Mouse (Mus musculus) G1E (cell line): ENCODE data around the gene Zdhhc21. TPM values are rescaled to one million over a fixed set of nuclear protein-coding genes. Genes with fewer than 3 reads are reported as not detected.
A peak's percentile ranks its signal among the peaks of the same experiment; 100 is the strongest.

Experiments
- ATAC-seq: 2 replicates; pipeline ENCODE4 v1.8.0; 2016; ENCODE audit warnings: mild to moderate bottlenecking; ENCODE audit not compliant: insufficient number of reproducible peaks, poor library complexity, low FRiP score, severe bottlenecking; ENCODE audit errors: extremely low read depth
- DNase-seq: peaks from one replicate; pipeline ENCODE4 v3.0.0; 2012; ENCODE audit warnings: low spot score
- H3K27me3 ChIP-seq: 2 replicates; pipeline ENCODE4 v1.6.1; 2012; ENCODE audit warnings: mild to moderate bottlenecking, low read length, inconsistent platforms; ENCODE audit not compliant: insufficient read depth
- H3K36me3 ChIP-seq: replicated peaks from 2 replicates; pipeline ENCODE3; 2012; ENCODE audit warnings: mild to moderate bottlenecking, inconsistent platforms
- H3K4me1 ChIP-seq: 2 replicates; pipeline ENCODE4 v1.6.1; 2012; ENCODE audit warnings: low read depth, low read length, inconsistent platforms, mixed read lengths; ENCODE audit not compliant: insufficient read depth
- H3K4me3 ChIP-seq: 2 replicates; pipeline ENCODE4 v1.5.1; 2012; ENCODE audit warnings: low read depth, mild to moderate bottlenecking, inconsistent platforms, low read length, moderate library complexity, mixed read lengths
- H3K9me3 ChIP-seq: replicated peaks from 2 replicates; pipeline ENCODE4 v1.6.1; 2012; ENCODE audit warnings: inconsistent platforms
- CTCF ChIP-seq: IDR thresholded peaks from 2 replicates; pipeline ENCODE4 v1.5.1; 2012; ENCODE audit warnings: low read depth, low read length, inconsistent platforms, mixed read lengths
- GATA1 ChIP-seq: IDR thresholded peaks from 2 replicates; pipeline ENCODE4 v1.6.1; 2012; ENCODE audit warnings: borderline replicate concordance, low read length, inconsistent platforms, mixed read lengths
- GATA2 ChIP-seq: IDR thresholded peaks from 2 replicates; pipeline ENCODE4 v1.6.1; 2012; ENCODE audit warnings: low read depth, low read length, inconsistent platforms, borderline replicate concordance
- POLR2AphosphoS5 ChIP-seq: IDR thresholded peaks from 2 replicates; pipeline ENCODE4 v1.6.1; 2012; ENCODE audit warnings: low read depth, low read length, inconsistent platforms; ENCODE audit not compliant: insufficient replicate concordance
- TAL1 ChIP-seq: conservative IDR thresholded peaks from 2 replicates; pipeline ENCODE4 v1.6.1; 2012; ENCODE audit warnings: low read depth, low read length, inconsistent platforms, mixed read lengths
- polyA plus RNA-seq: library from polyadenylated mRNA; stranded (reverse); fragments of >175 nt; gene quantifications from 2 replicates; pipeline ENCODE4 v1.2.3, GENCODE M21; 2012
- total RNA-seq, 2 experiments: library from RNA; stranded (forward) in 1 of 2; stranded (reverse) in 1 of 2; fragments of 200-1000 nt in 1 of 2; fragments of >200 nt in 1 of 2; fragmentation: Nextera tagmentation in 1 of 2; gene quantifications; 2 replicates each; pipeline ENCODE4 v1.2.3; 2014 to 2017

Zdhhc21 gene
- total RNA-seq (2014; fragmentation: Nextera tagmentation) = 41.8 and 55.3 TPM in 2 replicates
- 23.9 and 28.6 TPM in 2 replicates for total RNA-seq (2017)
- polyA plus RNA-seq = 2.2 and 2.9 TPM in 2 replicates

DNA sequence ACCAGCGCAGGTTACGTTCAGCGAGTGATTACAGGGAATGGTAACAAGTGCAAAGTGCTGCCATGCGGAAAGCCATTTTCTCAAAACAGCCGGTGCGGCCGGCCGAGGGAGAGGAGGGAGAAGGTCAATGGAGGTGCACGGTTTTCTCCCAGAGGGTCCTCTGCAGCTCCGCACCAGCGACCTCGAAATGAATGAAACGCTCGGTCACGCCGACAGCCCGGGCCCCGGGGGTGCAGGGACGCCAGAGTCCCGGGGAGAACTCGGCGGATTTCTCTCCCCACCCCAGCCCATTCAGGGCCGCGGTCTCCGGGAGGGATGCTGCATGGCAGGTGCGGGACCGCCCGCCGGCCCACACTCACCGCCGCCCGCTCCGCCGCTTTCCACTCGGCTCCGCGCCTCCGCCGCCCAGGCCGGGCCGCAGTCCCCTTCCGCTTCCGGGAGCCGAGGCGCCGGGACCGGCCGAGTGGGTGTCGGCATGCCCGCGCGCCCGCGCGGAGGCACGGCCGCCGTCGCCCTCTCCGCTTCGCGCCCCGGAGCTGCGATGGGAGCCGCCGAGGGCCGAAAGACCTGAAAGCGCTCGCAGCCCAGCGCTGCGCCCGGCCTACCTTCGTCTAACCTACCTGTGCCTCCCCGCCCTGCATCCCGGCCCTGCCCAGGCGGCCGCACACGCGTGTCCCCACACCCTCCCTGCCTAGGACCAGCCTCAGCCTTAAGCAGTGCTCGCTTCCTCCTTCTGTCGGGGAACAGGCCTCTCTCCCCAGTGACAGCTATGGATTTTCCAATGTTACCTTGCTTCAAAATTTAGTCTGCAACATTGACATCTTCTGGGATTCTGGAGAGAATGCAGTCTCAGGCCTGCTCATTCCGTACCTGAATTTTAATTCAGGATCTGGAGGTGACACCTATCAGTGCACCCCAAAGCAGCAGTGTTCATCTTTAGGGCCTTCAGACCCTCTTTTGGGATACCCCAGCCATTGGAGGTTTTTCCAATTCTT is at the start of gene Zdhhc21:
Gene Zdhhc21, minus strand, starts transcription at position 828 of the 995 bp plus-strand sequence.
- Histone ChIP-seq H3K36me3 (peaks cover 13% of the 10 kb centered on the region), H3K27me3 (peaks cover 4% of the 10 kb centered on the region; the same call in 1 of the 2 replicates), H3K9me3 (no peaks in the 10 kb centered on the region), H3K4me1 (peaks cover 22% of the 10 kb centered on the region), H3K4me3 (peak within 1 kb of the TSS; percentile 80)
- ATAC-seq = peak; percentile 66
- DNase-seq = peak; percentile 74
- TF ChIP-seq GATA1 (no peak), POLR2AphosphoS5 (no peak), CTCF (no peak), TAL1 (no peak), GATA2 (no peak)

DNA sequence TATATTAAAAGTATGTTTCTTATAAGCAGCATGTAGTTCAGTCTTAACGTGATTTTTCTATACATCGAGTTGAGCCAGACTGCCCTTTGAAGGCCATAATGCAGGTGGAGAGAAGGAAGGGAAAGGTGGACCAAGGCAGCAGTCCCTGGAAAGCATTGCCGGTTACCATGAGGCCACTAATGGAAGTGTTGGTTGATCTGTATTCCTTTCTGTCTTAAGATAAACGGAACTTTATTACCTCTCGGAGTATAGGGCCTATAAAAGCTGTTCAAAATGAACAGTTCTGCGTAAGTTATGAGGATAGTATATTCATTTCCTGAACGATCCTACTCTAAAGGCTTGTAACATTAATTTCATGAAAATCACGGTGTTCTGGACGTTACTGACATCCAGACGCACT is 35.5 kb upstream of the Zdhhc21 start:
- Histone ChIP-seq H3K9me3 (0 out of 2 replicates have a peak, but pooled peaks cover 2% of the 10 kb centered on the region), H3K4me1 (no peaks in the 10 kb centered on the region), H3K27me3 (no peaks in the 10 kb centered on the region), H3K4me3 (no peak overlapping the region), H3K36me3 (no peaks in the 10 kb centered on the region)
- ATAC-seq (no peak), DNase-seq (no peak)
- TF ChIP-seq CTCF (no peak), GATA1 (no peak), TAL1 (no peak), POLR2AphosphoS5 (no peak), GATA2 (no peak)

DNA sequence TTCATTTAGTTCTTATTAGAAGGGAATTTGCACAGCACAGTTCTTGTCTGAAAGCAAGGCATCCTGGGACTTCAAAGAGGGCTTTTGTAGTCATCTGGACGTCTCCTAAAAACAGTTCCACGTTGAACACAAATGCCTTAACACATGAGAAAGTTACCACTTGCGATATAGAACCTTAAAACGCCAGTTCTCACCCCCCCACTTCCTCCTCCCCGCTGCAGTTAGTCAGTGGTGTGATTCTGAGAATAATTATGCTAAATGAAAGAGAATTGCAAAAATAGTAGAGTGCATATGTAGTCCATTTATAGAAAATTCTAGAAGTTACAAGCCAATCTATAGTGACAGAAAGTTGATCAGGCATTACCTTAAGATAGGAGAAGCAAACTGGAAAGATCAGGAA is 32.5 kb upstream of the Zdhhc21 start:
- no peak overlapping the region for H3K4me3 ChIP-seq
- peaks cover 2% of the 10 kb centered on the region; the same call in 1 of the 2 replicates for H3K27me3 ChIP-seq
- no peak for ATAC-seq
- TF ChIP-seq CTCF (no peak), TAL1 (no peak), GATA2 (no peak), GATA1 (no peak), POLR2AphosphoS5 (no peak)
- 0 out of 2 replicates have a peak, but pooled peaks cover 2% of the 10 kb centered on the region for H3K9me3 ChIP-seq
- no peak for DNase-seq
- no peaks in the 10 kb centered on the region for H3K4me1 ChIP-seq
- no peaks in the 10 kb centered on the region for H3K36me3 ChIP-seq

DNA sequence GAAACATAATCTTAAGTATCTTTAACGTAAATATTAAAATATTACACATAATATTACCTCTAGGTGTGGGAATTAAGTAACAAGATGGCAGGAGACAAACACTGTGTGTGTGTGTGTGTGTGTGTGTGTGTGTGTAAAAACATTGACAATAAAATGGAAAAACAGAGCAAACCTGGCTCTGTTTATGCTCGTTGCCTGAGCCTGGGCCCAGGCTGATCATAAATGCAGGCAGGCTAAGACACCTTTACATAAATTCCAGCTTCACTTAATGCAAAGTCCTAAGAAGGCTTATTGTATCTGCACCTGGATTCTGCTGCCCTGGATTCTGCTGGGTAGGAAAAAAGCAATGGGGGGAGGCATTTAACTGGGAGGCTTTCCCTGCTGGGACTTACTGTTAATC is 31.8 kb upstream of the Zdhhc21 start:
- Histone ChIP-seq H3K36me3 (no peaks in the 10 kb centered on the region), H3K4me3 (no peak overlapping the region), H3K4me1 (no peaks in the 10 kb centered on the region), H3K9me3 (no peaks in the 10 kb centered on the region), H3K27me3 (peaks cover 2% of the 10 kb centered on the region; the same call in 1 of the 2 replicates)
- ATAC-seq (no peak), DNase-seq (no peak)
- no peak for TF ChIP-seq TAL1
- no peak for TF ChIP-seq GATA1
- TF ChIP-seq POLR2AphosphoS5 = no peak
- no peak for TF ChIP-seq CTCF
- TF ChIP-seq GATA2 = no peak

DNA sequence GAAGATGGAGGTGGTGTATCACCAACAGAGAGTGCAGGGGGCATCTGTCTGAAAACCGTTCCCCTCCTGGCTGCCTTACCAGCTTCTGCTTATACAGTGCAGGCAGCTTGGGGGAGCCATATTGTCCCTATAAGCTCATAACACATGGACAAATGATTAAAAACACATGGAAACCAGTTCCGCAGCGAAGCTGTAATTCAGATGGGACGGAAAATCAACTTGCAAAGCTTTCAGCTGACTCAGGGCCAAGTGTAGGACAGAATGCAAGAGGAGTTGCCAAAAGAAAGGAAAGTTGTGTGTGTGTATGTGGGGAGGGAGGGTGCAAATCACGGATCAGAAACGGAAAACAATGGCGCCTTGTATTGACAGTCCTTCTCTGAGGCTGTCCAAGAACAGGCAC is 31.3 kb upstream of the Zdhhc21 start:
- DNase-seq (no peak), ATAC-seq (no peak)
- no peaks in the 10 kb centered on the region for H3K36me3 ChIP-seq
- peaks cover 2% of the 10 kb centered on the region; the same call in 1 of the 2 replicates for H3K27me3 ChIP-seq
- H3K4me1 ChIP-seq = no peaks in the 10 kb centered on the region
- TF ChIP-seq TAL1 = no peak
- TF ChIP-seq POLR2AphosphoS5 = no peak
- no peak for TF ChIP-seq CTCF
- TF ChIP-seq GATA1 = no peak
- TF ChIP-seq GATA2 = no peak
- no peak overlapping the region for H3K4me3 ChIP-seq
- H3K9me3 ChIP-seq = no peaks in the 10 kb centered on the region

DNA sequence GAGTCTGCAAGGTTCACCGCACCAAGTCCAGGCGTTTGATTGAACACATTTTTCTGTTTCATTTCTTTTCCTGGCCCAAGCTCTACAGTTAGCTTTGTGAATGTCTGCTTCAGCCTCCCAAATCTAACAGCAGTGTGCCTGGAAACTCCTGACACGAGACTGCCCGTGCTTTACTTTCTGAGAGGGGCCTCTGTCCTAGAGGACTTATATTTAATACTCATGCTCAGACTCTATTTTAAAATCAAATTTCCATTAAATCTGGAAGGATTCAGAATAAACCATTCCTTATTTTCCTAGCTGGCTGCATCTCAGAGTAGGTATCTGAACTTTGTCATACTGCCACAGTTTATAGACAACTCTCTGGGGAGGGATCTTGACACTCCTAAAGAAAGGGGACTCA is 30.8 kb upstream of the Zdhhc21 start:
- no peaks in the 10 kb centered on the region for H3K4me1 ChIP-seq
- no peaks in the 10 kb centered on the region for H3K36me3 ChIP-seq
- no peak overlapping the region for H3K4me3 ChIP-seq
- DNase-seq (no peak), ATAC-seq (no peak)
- no peaks in the 10 kb centered on the region for H3K9me3 ChIP-seq
- H3K27me3 ChIP-seq = peaks cover 2% of the 10 kb centered on the region; the same call in 1 of the 2 replicates
- TF ChIP-seq POLR2AphosphoS5 (no peak), CTCF (no peak), GATA1 (no peak), TAL1 (no peak), GATA2 (no peak)
